Mouse (Mus musculus): Measurements from ENCODE around the gene Dpep1.

DNA sequence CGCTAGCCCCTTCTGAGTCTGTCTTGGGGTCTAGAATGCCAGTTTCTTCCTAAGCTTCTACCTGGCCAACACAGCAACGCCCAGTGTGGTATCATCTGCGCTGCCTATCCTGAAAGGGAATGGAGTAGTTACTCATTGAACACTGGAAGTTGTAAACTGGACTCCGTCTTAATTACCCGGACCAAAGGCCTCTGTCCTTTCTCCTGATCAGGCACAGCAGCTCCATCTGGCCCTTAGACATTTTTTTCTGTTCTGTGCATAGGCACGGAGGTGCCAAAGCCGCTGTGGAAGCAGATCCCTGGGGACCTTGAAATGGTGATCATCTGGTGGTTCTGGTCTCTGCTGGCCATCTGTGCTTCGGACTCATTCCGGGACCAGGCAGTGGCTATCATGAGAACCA, 7.7 kb downstream of the Dpep1 start:
- TF ChIP-seq POLR2A (IDR thresholded peaks at IDR 0.05; ENCODE audit: low read depth, low read length) (no peak), CTCF (conservative IDR thresholded peaks at IDR 0.05; ENCODE audit: insufficient read depth, insufficient read length, low read depth, low read length) (no peak)

Data from kidney, adult 2 months (tissue).